Mouse (Mus musculus) MEL (cell line): Measurements from ENCODE around the gene Chek1. TPM values are rescaled to one million over a fixed set of nuclear protein-coding genes. Genes with fewer than 3 reads are reported as not detected.

ENCODE experiments used
- DNase-seq: peaks from one replicate; pipeline ENCODE4 v3.0.0; 2011; ENCODE audit warnings: low read depth, low spot score
- H3K27ac ChIP-seq: 2 replicates; pipeline ENCODE4 v1.5.1; 2012; ENCODE audit warnings: low read depth, mild to moderate bottlenecking, control low read depth, low read length, moderate library complexity; ENCODE audit not compliant: control insufficient read depth
- H3K27me3 ChIP-seq, 2 experiments: fragments of 150-350 bp in 1 of 2; sonication (generic) in 1 of 2; 2 replicates each; pipeline ENCODE4 v1.6.1; 2012; ENCODE audit warnings: low read length in 2 of 2, mild to moderate bottlenecking in 2 of 2, improper control_type of control experiment in 1 of 2, moderate library complexity in 1 of 2; ENCODE audit not compliant: insufficient read depth in 2 of 2, control insufficient read depth in 1 of 2
- H3K36me3 ChIP-seq, 2 experiments: 2 replicates each; pipeline ENCODE4 v1.6.1; 2012 to 2014; ENCODE audit warnings: low read length in 2 of 2, improper control_type of control experiment in 1 of 2, inconsistent platforms in 1 of 2, mild to moderate bottlenecking in 1 of 2; ENCODE audit not compliant: insufficient read depth in 2 of 2, control insufficient read depth in 1 of 2
- H3K4me1 ChIP-seq, 2 experiments: fragments of 150-350 bp in 1 of 2; sonication (generic) in 1 of 2; 2 replicates each; pipeline ENCODE4 v1.6.1; 2012; ENCODE audit warnings: low read length in 2 of 2, improper control_type of control experiment in 1 of 2, mild to moderate bottlenecking in 1 of 2; ENCODE audit not compliant: insufficient read depth in 2 of 2, control insufficient read depth in 1 of 2
- H3K4me3 ChIP-seq, 2 experiments: fragments of 150-350 bp in 1 of 2; sonication (generic) in 1 of 2; 2 replicates each; pipeline ENCODE4 v1.5.1; 2012; ENCODE audit warnings: low read depth in 2 of 2, low read length in 2 of 2, mild to moderate bottlenecking in 2 of 2, moderate library complexity in 2 of 2, control low read depth in 1 of 2, improper control_type of control experiment in 1 of 2; ENCODE audit not compliant: control insufficient read depth in 1 of 2, insufficient read depth in 1 of 2
- H3K79me2 ChIP-seq: 2 replicates; pipeline ENCODE4 v1.6.1; 2012; ENCODE audit warnings: mild to moderate bottlenecking, low read length, moderate library complexity; ENCODE audit not compliant: control insufficient read depth, poor library complexity, insufficient read depth
- H3K9ac ChIP-seq: 2 replicates; pipeline ENCODE4 v1.6.1; 2012; ENCODE audit warnings: low read depth, mild to moderate bottlenecking, control low read depth, low read length, moderate library complexity; ENCODE audit not compliant: control insufficient read depth, poor library complexity, severe bottlenecking
- H3K9me3 ChIP-seq: fragments of 150-350 bp; sonication (generic); replicated peaks from 2 replicates; pipeline ENCODE4 v1.6.1; 2012; ENCODE audit warnings: mild to moderate bottlenecking, low read length, improper control_type of control experiment, moderate library complexity; ENCODE audit not compliant: insufficient read depth
- BHLHE40 ChIP-seq: IDR thresholded peaks from 2 replicates; pipeline ENCODE4 v1.6.1; 2012; ENCODE audit warnings: low read depth, mild to moderate bottlenecking, inconsistent platforms, low read length, improper control_type of control experiment, borderline replicate concordance
- CHD1 ChIP-seq: IDR thresholded peaks from 2 replicates; pipeline ENCODE4 v1.6.1; 2012; ENCODE audit warnings: low read depth, mild to moderate bottlenecking, inconsistent platforms, low read length, improper control_type of control experiment
- CHD2 ChIP-seq: IDR thresholded peaks from 2 replicates; pipeline ENCODE4 v1.6.1; 2011; ENCODE audit warnings: low read length, improper control_type of control experiment
- CTCF ChIP-seq, 3 experiments: IDR thresholded peaks in 2 of 3; conservative IDR thresholded peaks in 1 of 3; 2 replicates each; pipeline ENCODE4 v1.5.1; 2011 to 2012; ENCODE audit warnings: low read length in 3 of 3, low read depth in 2 of 3, mild to moderate bottlenecking in 2 of 3, improper control_type of control experiment in 1 of 3, inconsistent platforms in 1 of 3, mixed read lengths in 1 of 3, moderate library complexity in 1 of 3; ENCODE audit not compliant: control insufficient read depth in 1 of 3, insufficient read depth in 1 of 3, poor library complexity in 1 of 3, severe bottlenecking in 1 of 3
- E2F4 ChIP-seq: IDR thresholded peaks from 2 replicates; pipeline ENCODE4 v1.6.1; 2011; ENCODE audit warnings: low read depth, low read length, improper control_type of control experiment, borderline replicate concordance
- ELF1 ChIP-seq: IDR thresholded peaks from 2 replicates; pipeline ENCODE4 v1.6.1; 2014; ENCODE audit warnings: low read depth, mild to moderate bottlenecking, inconsistent platforms, low read length, improper control_type of control experiment, moderate library complexity
- EP300 ChIP-seq, 2 experiments: IDR thresholded peaks; 2 replicates each; pipeline ENCODE4 v1.6.1; 2011; ENCODE audit warnings: improper control_type of control experiment in 2 of 2, low read length in 2 of 2, low read depth in 1 of 2, mild to moderate bottlenecking in 1 of 2
- ETS1 ChIP-seq: IDR thresholded peaks from 2 replicates; pipeline ENCODE4 v1.6.1; 2012; ENCODE audit warnings: low read depth, mild to moderate bottlenecking, inconsistent platforms, low read length, improper control_type of control experiment, moderate library complexity
- GATA1 ChIP-seq: IDR thresholded peaks from 2 replicates; pipeline ENCODE4 v1.6.1; 2011; ENCODE audit warnings: low read depth, low read length, improper control_type of control experiment
- HCFC1 ChIP-seq: IDR thresholded peaks from 2 replicates; pipeline ENCODE4 v1.6.1; 2012; ENCODE audit warnings: low read depth, mild to moderate bottlenecking, inconsistent platforms, low read length, improper control_type of control experiment, moderate library complexity
- JUND ChIP-seq: IDR thresholded peaks from 2 replicates; pipeline ENCODE4 v1.6.1; 2011; ENCODE audit warnings: low read depth, mild to moderate bottlenecking, improper control_type of control experiment, low read length
- KAT2A ChIP-seq: conservative IDR thresholded peaks from 2 replicates; pipeline ENCODE4 v1.6.1; 2012; ENCODE audit warnings: low read depth, low read length, improper control_type of control experiment, inconsistent platforms
- MAFK ChIP-seq: IDR thresholded peaks from 2 replicates; pipeline ENCODE4 v1.6.1; 2011; ENCODE audit warnings: low read depth, mild to moderate bottlenecking, low read length, improper control_type of control experiment, borderline replicate concordance
- MAX ChIP-seq: IDR thresholded peaks from 2 replicates; pipeline ENCODE4 v1.6.1; 2011; ENCODE audit warnings: low read length, improper control_type of control experiment
- MAZ ChIP-seq: IDR thresholded peaks from 2 replicates; pipeline ENCODE4 v1.6.1; 2012; ENCODE audit warnings: low read depth, mild to moderate bottlenecking, inconsistent platforms, low read length, improper control_type of control experiment
- MEF2A ChIP-seq: IDR thresholded peaks from 2 replicates; pipeline ENCODE4 v1.6.1; 2014; ENCODE audit warnings: low read depth, mild to moderate bottlenecking, inconsistent platforms, low read length, improper control_type of control experiment; ENCODE audit not compliant: poor library complexity, insufficient replicate concordance, severe bottlenecking; ENCODE audit errors: extremely low read depth
- MXI1 ChIP-seq: IDR thresholded peaks from 2 replicates; pipeline ENCODE4 v1.6.1; 2011; ENCODE audit warnings: mild to moderate bottlenecking, low read depth, low read length, improper control_type of control experiment
- MYB ChIP-seq: IDR thresholded peaks from 2 replicates; pipeline ENCODE4 v1.6.1; 2011; ENCODE audit warnings: mild to moderate bottlenecking, low read depth, low read length, improper control_type of control experiment
- MYC ChIP-seq: IDR thresholded peaks from 2 replicates; pipeline ENCODE4 v1.6.1; 2011; ENCODE audit warnings: low read depth, mild to moderate bottlenecking, low read length, improper control_type of control experiment, moderate library complexity
- NELFE ChIP-seq: IDR thresholded peaks from 2 replicates; pipeline ENCODE4 v1.6.1; 2011; ENCODE audit warnings: low read depth, low read length, improper control_type of control experiment
- NRF1 ChIP-seq: IDR thresholded peaks from 2 replicates; pipeline ENCODE4 v1.6.1; 2014; ENCODE audit warnings: low read depth, mild to moderate bottlenecking, inconsistent platforms, low read length, improper control_type of control experiment, moderate library complexity; ENCODE audit not compliant: poor library complexity, insufficient read depth, severe bottlenecking
- POLR2A ChIP-seq, 2 experiments: IDR thresholded peaks; 2 replicates each; pipeline ENCODE4 v1.6.1; 2011 to 2012; ENCODE audit warnings: low read length in 2 of 2, mild to moderate bottlenecking in 2 of 2, control low read depth in 1 of 2, improper control_type of control experiment in 1 of 2, low read depth in 1 of 2, moderate library complexity in 1 of 2; ENCODE audit not compliant: control insufficient read depth in 1 of 2, insufficient read depth in 1 of 2, poor library complexity in 1 of 2
- POLR2AphosphoS2 ChIP-seq: IDR thresholded peaks from 2 replicates; pipeline ENCODE4 v1.6.1; 2011; ENCODE audit warnings: low read length, improper control_type of control experiment
- POLR2AphosphoS5 ChIP-seq: IDR thresholded peaks from 2 replicates; pipeline ENCODE4 v1.6.1; 2012; ENCODE audit warnings: low read depth, borderline replicate concordance, mild to moderate bottlenecking, inconsistent platforms, low read length, moderate library complexity, mixed read lengths
- RAD21 ChIP-seq: IDR thresholded peaks from 2 replicates; pipeline ENCODE4 v1.6.1; 2011; ENCODE audit warnings: mild to moderate bottlenecking, low read depth, low read length, improper control_type of control experiment
- RCOR1 ChIP-seq: IDR thresholded peaks from 2 replicates; pipeline ENCODE4 v1.6.1; 2012; ENCODE audit warnings: low read depth, mild to moderate bottlenecking, inconsistent platforms, low read length, improper control_type of control experiment
- SIN3A ChIP-seq: IDR thresholded peaks from 2 replicates; pipeline ENCODE4 v1.6.1; 2012; ENCODE audit warnings: low read length, improper control_type of control experiment, inconsistent platforms
- SMC3 ChIP-seq: IDR thresholded peaks from 2 replicates; pipeline ENCODE4 v1.6.1; 2011; ENCODE audit warnings: low read depth, low read length, improper control_type of control experiment
- TAL1 ChIP-seq: IDR thresholded peaks from 2 replicates; pipeline ENCODE4 v1.6.1; 2012; ENCODE audit warnings: mild to moderate bottlenecking, inconsistent platforms, low read length, moderate library complexity, mixed read lengths
- TBP ChIP-seq: IDR thresholded peaks from 2 replicates; pipeline ENCODE4 v1.8.0; 2011; ENCODE audit warnings: low read depth, low read length, improper control_type of control experiment
- TCF12 ChIP-seq: IDR thresholded peaks from 2 replicates; pipeline ENCODE4 v1.6.1; 2014; ENCODE audit warnings: low read depth, mild to moderate bottlenecking, inconsistent platforms, low read length, improper control_type of control experiment, moderate library complexity
- UBTF ChIP-seq: IDR thresholded peaks from 2 replicates; pipeline ENCODE4 v1.6.1; 2012; ENCODE audit warnings: low read depth, mild to moderate bottlenecking, inconsistent platforms, low read length, improper control_type of control experiment, moderate library complexity, borderline replicate concordance; ENCODE audit not compliant: insufficient read depth
- USF2 ChIP-seq, 2 experiments: IDR thresholded peaks; 2 replicates each; pipeline ENCODE4 v1.6.1; 2011 to 2012; ENCODE audit warnings: improper control_type of control experiment in 2 of 2, low read length in 2 of 2, borderline replicate concordance in 1 of 2, inconsistent platforms in 1 of 2, low read depth in 1 of 2, mild to moderate bottlenecking in 1 of 2; ENCODE audit not compliant: insufficient read depth in 1 of 2
- ZMIZ1 ChIP-seq: IDR thresholded peaks from 2 replicates; pipeline ENCODE4 v1.6.1; 2012; ENCODE audit warnings: low read depth, mild to moderate bottlenecking, inconsistent platforms, low read length, improper control_type of control experiment, moderate library complexity
- ZNF384 ChIP-seq: IDR thresholded peaks from 2 replicates; pipeline ENCODE4 v1.6.1; 2012; ENCODE audit warnings: low read depth, mild to moderate bottlenecking, inconsistent platforms, low read length, improper control_type of control experiment
- polyA plus RNA-seq, 2 experiments: library from polyadenylated mRNA; stranded (reverse) in 1 of 2; unstranded in 1 of 2; fragments of >175 nt in 1 of 2; fragments of >200 nt in 1 of 2; gene quantifications; 2 replicates each; pipeline versions ENCODE4 v1.2.1 to v1.2.4; 2012; ENCODE audit warnings: low replicate concordance in 2 of 2, low read depth in 1 of 2; ENCODE audit not compliant: insufficient read length in 2 of 2, insufficient read depth in 1 of 2, missing spikeins in 1 of 2
- total RNA-seq: library from RNA; depleted of rRNA; stranded (reverse); fragments of 300-350 nt; gene quantifications from 2 replicates; pipeline ENCODE4 v1.2.3, GENCODE M21; 2012; rRNA removed

The Chek1 gene
- 26.7 and 31.1 TPM in 2 replicates for total RNA-seq
- polyA plus RNA-seq, result 10 to 100 TPM in 1 of 2 experiments, not detected in 1; 33.3 TPM

- peak within 1 kb of the TSS; percentile 89 for H3K27ac ChIP-seq
- peaks cover 16 to 21% of the 10 kb centered on the region in 2 experiments for H3K36me3 ChIP-seq
- H3K9ac ChIP-seq, result peak within 1 kb of the TSS; percentile 92
- no peaks in the 10 kb centered on the region for H3K9me3 ChIP-seq
- DNase-seq, result peak; percentile 79
- H3K4me3 ChIP-seq, result peak within 1 kb of the TSS; percentile 51 to 85
- no peaks in the 10 kb centered on the region for H3K27me3 ChIP-seq
- peaks cover 18% of the 10 kb centered on the region for H3K79me2 ChIP-seq
- peaks cover 4 to 6% of the 10 kb centered on the region in 2 experiments for H3K4me1 ChIP-seq
- TF ChIP-seq TCF12, result no peak
- TF ChIP-seq MAFK, result no peak
- peak; percentile 82; the same call in 1 of the 2 replicates for TF ChIP-seq ZNF384
- TF ChIP-seq NRF1, result no peak
- TF ChIP-seq TBP, result no peak
- no peak for TF ChIP-seq MYC
- no peak for TF ChIP-seq BHLHE40
- TF ChIP-seq SMC3, result no peak
- TF ChIP-seq GATA1, result peak; percentile 48
- no peak for TF ChIP-seq UBTF
- TF ChIP-seq KAT2A, result no peak
- TF ChIP-seq NELFE, result 0 out of 2 replicates have a peak, but pooled peaks have one; percentile 25
- TF ChIP-seq ETS1, result peak; percentile 24; the same call in 1 of the 2 replicates
- TF ChIP-seq POLR2AphosphoS5, result no peak
- TF ChIP-seq CHD1, result peak; percentile 85; the same call in 1 of the 2 replicates
- TF ChIP-seq POLR2A (IDR thresholded peaks at IDR 0.05; ENCODE audit: control insufficient read depth in 1 of 2, insufficient read depth in 1 of 2, low read depth in 1 of 2, low read length in 2 of 2, poor library complexity in 1 of 2), result no peak
- TF ChIP-seq MYB, result no peak
- peak; percentile 14; the same call in 1 of the 2 replicates for TF ChIP-seq SIN3A
- peak in 1 of 2 experiments; percentile 12; a peak in 2 of 4 replicates for TF ChIP-seq EP300 (IDR thresholded peaks at IDR 0.05; ENCODE audit: low read depth in 1 of 2, low read length in 2 of 2)
- TF ChIP-seq CHD2, result no peak
- 0 out of 2 replicates have a peak, but pooled peaks have one; percentile 22 for TF ChIP-seq E2F4
- TF ChIP-seq HCFC1, result no peak
- TF ChIP-seq JUND, result 0 out of 2 replicates have a peak, but pooled peaks have one; percentile 27
- TF ChIP-seq RCOR1, result peak; percentile 49; the same call in 1 of the 2 replicates
- TF ChIP-seq POLR2AphosphoS2, result no peak
- TF ChIP-seq MEF2A, result no peak
- TF ChIP-seq ZMIZ1, result no peak
- no peak for TF ChIP-seq MAX
- no peak for TF ChIP-seq USF2 (IDR thresholded peaks at IDR 0.05; ENCODE audit: borderline replicate concordance in 1 of 2, insufficient read depth in 1 of 2, low read depth in 1 of 2, low read length in 2 of 2)
- no peak for TF ChIP-seq MXI1
- no peak for TF ChIP-seq RAD21
- no peak for TF ChIP-seq MAZ
- no peak for TF ChIP-seq CTCF (IDR thresholded peaks at IDR 0.05 in 2 of 3, conservative IDR thresholded peaks at IDR 0.05 in 1 of 3; ENCODE audit: control insufficient read depth in 1 of 3, insufficient read depth in 1 of 3, low read depth in 2 of 3, low read length in 3 of 3, poor library complexity in 1 of 3, severe bottlenecking in 1 of 3)
- no peak for TF ChIP-seq TAL1
- no peak for TF ChIP-seq ELF1
Observed at GRCm38 (mm10) chr9:36727034-36727755, at the start of gene Chek1. Gene Chek1 (minus strand): TSS chr9:36727065.
